ENCODE assay signal across 30 mouse cellular contexts in genomic region chr3:55529414-55529813, GRCm38 (mm10). TPM values are rescaled to one million over a fixed set of nuclear protein-coding genes. Genes with fewer than 3 reads are reported as not detected.
A peak's percentile ranks its signal among the peaks of the same experiment; 100 is the strongest.
DNase-seq lines count a peak whose midpoint lies in the region; TF ChIP-seq lines count a peak whose summit lies in the region.
"Had no signal": no experiment of that assay in that cellular context is flagged by ENCODE, and none has a peak within 500 bp of the region (broad histone marks: within the 10 kb centered on the region; RNA-seq: fewer than 3 reads in every experiment).

No protein-coding gene starts in this region.

- no peak for TF ChIP-seq CTCF in left cerebral cortex, adult 2 months (IDR thresholded peaks at IDR 0.05)

- peaks cover 12% of the 10 kb centered on the region for H3K4me1 ChIP-seq in heart, embryonic 10.5 days
- peaks cover 39% of the 10 kb centered on the region for H3K4me1 ChIP-seq in midbrain, embryonic 10.5 days

- H3K27ac ChIP-seq in heart, embryonic 10.5 days, result no peak overlapping the region
- H3K27ac ChIP-seq in midbrain, embryonic 10.5 days (replicated peaks), result no peak overlapping the region
- H3K27ac ChIP-seq in left cerebral cortex, adult 2 months, result no peak overlapping the region; the same call in 1 of the 2 replicates
- H3K27ac ChIP-seq: embryonic facial prominence, embryonic 12.5 days; embryonic facial prominence, embryonic 15.5 days; forebrain, embryonic 13.5 days; heart, embryonic 13.5 days; hindbrain, embryonic 12.5 days; hindbrain, embryonic 15.5 days had no signal

- H3K9me3 ChIP-seq in heart, embryonic 10.5 days, result no peaks in the 10 kb centered on the region
- no peaks in the 10 kb centered on the region for H3K9me3 ChIP-seq in midbrain, embryonic 10.5 days (replicated peaks)
- H3K9me3 ChIP-seq: embryonic facial prominence, embryonic 12.5 days; embryonic facial prominence, embryonic 15.5 days; forebrain, embryonic 13.5 days; heart, embryonic 13.5 days; hindbrain, embryonic 12.5 days; hindbrain, embryonic 15.5 days had no signal

- no peak overlapping the region for H3K4me3 ChIP-seq in heart, embryonic 10.5 days
- no peak overlapping the region for H3K4me3 ChIP-seq in midbrain, embryonic 10.5 days
- H3K4me3 ChIP-seq in left cerebral cortex, adult 2 months, result no peak overlapping the region
- H3K4me3 ChIP-seq: embryonic facial prominence, embryonic 12.5 days; embryonic facial prominence, embryonic 15.5 days; forebrain, embryonic 13.5 days; heart, embryonic 13.5 days; hindbrain, embryonic 12.5 days; hindbrain, embryonic 15.5 days had no signal

- WGBS in heart, embryonic 10.5 days, result 74% methylated on average over 2 of the region's 2 CpGs
- WGBS in midbrain, embryonic 10.5 days, result 89% methylated on average over 2 of the region's 2 CpGs

- H3K27me3 ChIP-seq in heart, embryonic 10.5 days (ENCODE audit: insufficient read depth, poor library complexity, severe bottlenecking), result no peaks in the 10 kb centered on the region
- 0 out of 2 replicates have a peak, but pooled peaks cover 4% of the 10 kb centered on the region for H3K27me3 ChIP-seq in midbrain, embryonic 10.5 days (ENCODE audit: low read depth, poor library complexity, severe bottlenecking)
- H3K27me3 ChIP-seq: embryonic facial prominence, embryonic 12.5 days; embryonic facial prominence, embryonic 15.5 days; forebrain, embryonic 13.5 days; heart, embryonic 13.5 days; hindbrain, embryonic 12.5 days; hindbrain, embryonic 15.5 days; Patski had no signal

- DNase-seq in heart, embryonic 10.5 days (ENCODE audit: low spot score), result peak; percentile 25
- no peak for DNase-seq in heart, postnatal 4 days
- DNase-seq in NIH3T3 (ENCODE audit: low read depth), result peak; percentile 25
- DNase-seq in fibroblast of lung, adult 2 months (ENCODE audit: low read depth), result peak; percentile 60
- DNase-seq in midbrain, embryonic 10.5 days (ENCODE audit: low spot score), result no peak
- no peak for DNase-seq in left cerebral cortex, adult 2 months (ENCODE audit: extremely low spot score in 1 of 2, low spot score in 2 of 2)
- DNase-seq: adrenal gland, postnatal 10 days; adrenal gland, postnatal 36 days; cerebellum, adult 18-20 months; cerebellum, adult 9-10 months; cerebellum, postnatal 14 days; gastrocnemius, postnatal 36 days; heart, postnatal 14 days had no signal

- H3K36me3 ChIP-seq in heart, embryonic 10.5 days, result no peaks in the 10 kb centered on the region
- no peaks in the 10 kb centered on the region for H3K36me3 ChIP-seq in midbrain, embryonic 10.5 days
- H3K36me3 ChIP-seq: embryonic facial prominence, embryonic 12.5 days; embryonic facial prominence, embryonic 15.5 days; heart, embryonic 13.5 days; hindbrain, embryonic 12.5 days had no signal

- intact Hi-C loops in left cerebral cortex, adult 2 months (cut with DNase I), result no loop called here

RNA-seq across cellular contexts. Expression of gene Gm21954, which starts 57.4 kb away (rescaled TPM):
- not detected in 2 replicates for polyA plus RNA-seq in heart, embryonic 10.5 days (2016; fragmentation: Nextera tagmentation; extraction: Ambion mirVana)
- total RNA-seq in heart, postnatal 4 days (2021), result not detected
- not detected in 2 replicates for polyA plus RNA-seq in midbrain, embryonic 10.5 days (2016; fragmentation: Nextera tagmentation; extraction: Ambion mirVana)
- not detected for total RNA-seq in left cerebral cortex, adult 2 months (2021)
- total RNA-seq: adrenal gland, adult 18-20 months; adrenal gland, postnatal 10 days; adrenal gland, postnatal 36 days; ES-E14; gastrocnemius, adult 8-10 months; gastrocnemius, postnatal 36 days; granulocyte monocyte progenitor cell, adult 5-6 weeks; heart, adult 8-10 months; heart, postnatal 14 days; hematopoietic stem cell, adult 5-6 weeks had no signal
- polyA plus RNA-seq: embryonic facial prominence, embryonic 12.5 days; embryonic facial prominence, embryonic 15.5 days; forebrain, embryonic 13.5 days; forebrain, embryonic 16.5 days; heart, embryonic 13.5 days; heart, embryonic 16.5 days; hindbrain, embryonic 12.5 days; hindbrain, embryonic 15.5 days; intestine, embryonic 14.5 days; intestine, postnatal 0 days; Patski had no signal

Comparison
In these comparisons a context has a peak if more than half of its experiments do, and no peak if none do; other contexts are left out.
1. DNase-seq: peak in heart, embryonic 10.5 days (single experiment), NIH3T3 (single experiment) and fibroblast of lung, adult 2 months (single experiment); none in heart, postnatal 4 days (single experiment), midbrain, embryonic 10.5 days (single experiment) and left cerebral cortex, adult 2 months (0 of 2).